ENCODE assay signal across 11 mouse cellular contexts in genomic region chr13:42671651-42672290, GRCm38 (mm10). TPM values are rescaled to one million over a fixed set of nuclear protein-coding genes. Genes with fewer than 3 reads are reported as not detected.
DNase-seq lines count a peak whose midpoint lies in the region; ATAC-seq lines count a peak whose summit lies in the region.
"Had no signal": no experiment of that assay in that cellular context is flagged by ENCODE, and none has a peak within 500 bp of the region (broad histone marks: within the 10 kb centered on the region; RNA-seq: fewer than 3 reads in every experiment).

No protein-coding gene starts in this region.

- no peaks in the 10 kb centered on the region for H3K27me3 ChIP-seq in lung, embryonic 15.5 days
- H3K27me3 ChIP-seq in forebrain, embryonic 14.5 days (replicated peaks; ENCODE audit: control insufficient read depth, insufficient read depth, low read length) = no peaks in the 10 kb centered on the region
- no peaks in the 10 kb centered on the region for H3K27me3 ChIP-seq in liver, embryonic 12.5 days (replicated peaks)
- H3K27me3 ChIP-seq: heart, embryonic 15.5 days had no signal

- no peaks in the 10 kb centered on the region for H3K36me3 ChIP-seq in lung, embryonic 15.5 days
- no peaks in the 10 kb centered on the region for H3K36me3 ChIP-seq in forebrain, embryonic 14.5 days (ENCODE audit: control insufficient read depth, insufficient read depth, low read length)
- H3K36me3 ChIP-seq in liver, embryonic 12.5 days = no peaks in the 10 kb centered on the region
- H3K36me3 ChIP-seq: heart, embryonic 15.5 days had no signal

- H3K4me2 ChIP-seq in lung, embryonic 15.5 days = peak overlapping the region; percentile 26; the same call in 1 of the 2 replicates
- no peak overlapping the region for H3K4me2 ChIP-seq in forebrain, embryonic 14.5 days (ENCODE audit: low read length)
- no peak overlapping the region for H3K4me2 ChIP-seq in liver, embryonic 12.5 days
- H3K4me2 ChIP-seq: heart, embryonic 15.5 days had no signal

- no peak for ATAC-seq in lung, embryonic 15.5 days (ENCODE audit: borderline replicate concordance, extremely low read depth, low FRiP score, low TSS enrichment)
- peak; percentile 84; the same call in 1 of the 2 replicates for ATAC-seq in forebrain, embryonic 14.5 days
- no peak for ATAC-seq in liver, embryonic 12.5 days
- ATAC-seq: activated CD4-positive, CD25-positive, alpha-beta regulatory T cell, adult 4 months had no signal

- H3K4me1 ChIP-seq in lung, embryonic 15.5 days = peaks cover 4% of the 10 kb centered on the region; the same call in 1 of the 2 replicates
- no peaks in the 10 kb centered on the region; the same call in 1 of the 2 replicates for H3K4me1 ChIP-seq in forebrain, embryonic 14.5 days (ENCODE audit: control insufficient read depth, insufficient read depth, low read length)
- no peaks in the 10 kb centered on the region for H3K4me1 ChIP-seq in liver, embryonic 12.5 days
- H3K4me1 ChIP-seq: heart, embryonic 15.5 days had no signal

- H3K4me3 ChIP-seq in lung, embryonic 15.5 days = no peak overlapping the region
- H3K4me3 ChIP-seq in forebrain, embryonic 14.5 days (ENCODE audit: low read depth, low read length) = no peak overlapping the region
- H3K4me3 ChIP-seq in liver, embryonic 12.5 days = no peak overlapping the region
- H3K4me3 ChIP-seq: heart, embryonic 15.5 days had no signal

- no peak for DNase-seq in lung, postnatal 10 days
- peak; percentile 46 to 49 for DNase-seq in cerebellum, adult 18-20 months
- DNase-seq in forebrain, embryonic 14.5 days (ENCODE audit: low spot score) = peak; percentile 76
- peak; percentile 56 to 77 for DNase-seq in right cerebral cortex, postnatal 10 days (ENCODE audit: low spot score in 2 of 2)
- DNase-seq in gastrocnemius, postnatal 4 days (ENCODE audit: low spot score in 2 of 2) = no peak
- DNase-seq: kidney, adult 18-20 months; layer of hippocampus, postnatal 36 days had no signal

- no peak overlapping the region for H3K9ac ChIP-seq in lung, embryonic 15.5 days
- H3K9ac ChIP-seq in forebrain, embryonic 14.5 days (ENCODE audit: low read length) = no peak overlapping the region
- H3K9ac ChIP-seq in liver, embryonic 12.5 days = no peak overlapping the region
- H3K9ac ChIP-seq: heart, embryonic 15.5 days had no signal

- H3K27ac ChIP-seq in lung, embryonic 15.5 days = no peak overlapping the region
- H3K27ac ChIP-seq in forebrain, embryonic 14.5 days (ENCODE audit: low read depth, low read length) = peak overlapping the region; percentile 63; the same call in 1 of the 2 replicates
- no peak overlapping the region for H3K27ac ChIP-seq in liver, embryonic 12.5 days
- H3K27ac ChIP-seq: heart, embryonic 15.5 days had no signal

- no peaks in the 10 kb centered on the region for H3K9me3 ChIP-seq in lung, embryonic 15.5 days
- no peaks in the 10 kb centered on the region for H3K9me3 ChIP-seq in forebrain, embryonic 14.5 days (replicated peaks; ENCODE audit: control insufficient read depth, low read length)
- H3K9me3 ChIP-seq in liver, embryonic 12.5 days (replicated peaks) = no peaks in the 10 kb centered on the region
- H3K9me3 ChIP-seq: heart, embryonic 15.5 days had no signal

- 41% methylated on average over 10 of the region's 10 CpGs for WGBS in lung, embryonic 15.5 days
- 63% methylated on average over 10 of the region's 10 CpGs for WGBS in forebrain, embryonic 14.5 days
- WGBS in liver, embryonic 12.5 days (ENCODE audit: insufficient replicate concordance) = 62% methylated on average over 10 of the region's 10 CpGs

RNA-seq across cellular contexts. Expression of gene Phactr1, which starts 8.7 kb away (rescaled TPM):
- polyA plus RNA-seq in lung, embryonic 15.5 days (2015; fragmentation: Nextera tagmentation; extraction: Ambion mirVana) = 6.1 and 6.4 TPM in 2 replicates
- polyA plus RNA-seq in forebrain, embryonic 14.5 days (2014; fragmentation: Nextera tagmentation; extraction: Ambion mirVana) = 47.3 and 56.1 TPM in 2 replicates
- polyA plus RNA-seq in liver, embryonic 12.5 days (2016; fragmentation: Nextera tagmentation; extraction: Ambion mirVana) = 0.39 and 0.78 TPM in 2 replicates
- 10 to 100 TPM; 14.0 to 14.1 TPM for total RNA-seq in gastrocnemius, postnatal 4 days (2021)

Comparison
In these comparisons a context has a peak if more than half of its experiments do, and no peak if none do; other contexts are left out.
1. DNase-seq: peak in cerebellum, adult 18-20 months (2 of 2), forebrain, embryonic 14.5 days (single experiment) and right cerebral cortex, postnatal 10 days (2 of 2); none in lung, postnatal 10 days (single experiment) and gastrocnemius, postnatal 4 days (0 of 2).